Comparison of ENCODE assay signal across 9 mouse cellular contexts in genomic region chr12:24963393-24964022, GRCm38 (mm10). TPM values are rescaled to one million over a fixed set of nuclear protein-coding genes. Genes with fewer than 3 reads are reported as not detected.
DNase-seq lines count a peak whose midpoint lies in the region; ATAC-seq and TF ChIP-seq lines count a peak whose summit lies in the region.
"Had no signal": no experiment of that assay in that cellular context is flagged by ENCODE, and none has a peak within 500 bp of the region (broad histone marks: within the 10 kb centered on the region; RNA-seq: fewer than 3 reads in every experiment).

No protein-coding gene starts in this region.

- no peak for TF ChIP-seq CTCF in liver, embryonic 14.5 days (IDR thresholded peaks at IDR 0.05; ENCODE audit: low read depth)

- H3K4me2 ChIP-seq in liver, embryonic 14.5 days (ENCODE audit: low read depth): 0 out of 2 replicates have a peak overlapping the region, but pooled peaks have one; percentile 13

- no peak overlapping the region for H3K4me3 ChIP-seq in embryonic facial prominence, embryonic 10.5 days
- H3K4me3 ChIP-seq in liver, embryonic 14.5 days (ENCODE audit: insufficient read depth in 1 of 2, low read depth in 2 of 2, low read length in 2 of 2): no peak overlapping the region

- TF ChIP-seq EP300 in liver, embryonic 14.5 days (IDR thresholded peaks at IDR 0.05; ENCODE audit: low read depth): no peak

- peak; percentile 9 for DNase-seq in heart, adult 8-10 months (ENCODE audit: low spot score)
- no peak for DNase-seq in heart, postnatal 14 days
- no peak for DNase-seq in embryonic facial prominence, embryonic 10.5 days (ENCODE audit: low spot score)
- DNase-seq in kidney, adult 18-20 months: peak; percentile 44
- DNase-seq in liver, embryonic 14.5 days (ENCODE audit: low read depth in 3 of 3, low spot score in 3 of 3): no peak
- DNase-seq in thymus, postnatal 14 days: no peak
- no peak for DNase-seq in cerebellum, postnatal 14 days
- no peak for DNase-seq in lung, postnatal 36 days

- no peaks in the 10 kb centered on the region for H3K27me3 ChIP-seq in embryonic facial prominence, embryonic 10.5 days (replicated peaks; ENCODE audit: low read depth, poor library complexity, severe bottlenecking)
- H3K27me3 ChIP-seq in liver, embryonic 14.5 days (ENCODE audit: control insufficient read depth, insufficient read depth, low read length): no peaks in the 10 kb centered on the region

- 0 out of 2 replicates have a peak overlapping the region, but pooled peaks have one; percentile 16 for H3K9ac ChIP-seq in liver, embryonic 14.5 days (replicated peaks)

- peak; percentile 55; the same call in 1 of the 2 replicates for ATAC-seq in liver, embryonic 14.5 days (ENCODE audit: insufficient read depth)
- ATAC-seq: forebrain, embryonic 16.5 days had no signal

- H3K9me3 ChIP-seq in embryonic facial prominence, embryonic 10.5 days: no peaks in the 10 kb centered on the region
- H3K9me3 ChIP-seq in liver, embryonic 14.5 days (ENCODE audit: control insufficient read depth, low read length): no peaks in the 10 kb centered on the region

- no peaks in the 10 kb centered on the region for H3K4me1 ChIP-seq in embryonic facial prominence, embryonic 10.5 days
- H3K4me1 ChIP-seq in liver, embryonic 14.5 days (replicated peaks; ENCODE audit: control insufficient read depth in 2 of 2, insufficient read depth in 2 of 2, low read length in 1 of 2): peaks cover 9 to 11% of the 10 kb centered on the region in 2 experiments

- 0 out of 2 replicates have a peak overlapping the region, but pooled peaks have one; percentile 16 for H3K27ac ChIP-seq in embryonic facial prominence, embryonic 10.5 days (replicated peaks)
- no peak overlapping the region for H3K27ac ChIP-seq in liver, embryonic 14.5 days

- intact Hi-C loops in heart, postnatal 14 days (cut with DNase I): no loop called here

- peaks cover 15% of the 10 kb centered on the region for H3K36me3 ChIP-seq in embryonic facial prominence, embryonic 10.5 days (replicated peaks)
- no peaks in the 10 kb centered on the region for H3K36me3 ChIP-seq in liver, embryonic 14.5 days (replicated peaks; ENCODE audit: control insufficient read depth, insufficient read depth, low read depth)

- 75% methylated on average over 13 of the region's 13 CpGs for WGBS in embryonic facial prominence, embryonic 10.5 days
- WGBS in liver, embryonic 14.5 days (ENCODE audit: insufficient replicate concordance): 31% methylated on average over 13 of the region's 13 CpGs

RNA-seq across cellular contexts. Expression of gene Kidins220, which starts 11.2 kb away (rescaled TPM):
- total RNA-seq in heart, adult 8-10 months (2022): 10 to 100 TPM; 57.2 to 84.5 (median 66.5) TPM
- total RNA-seq in heart, postnatal 14 days (2021): 100 to 1,000 TPM in 1 of 2 experiments, 10 to 100 TPM in 1; 91.8 to 102 TPM
- polyA plus RNA-seq in embryonic facial prominence, embryonic 10.5 days (2016; fragmentation: Nextera tagmentation; extraction: Ambion mirVana): 18.9 and 19.0 TPM in 2 replicates
- 7.1 and 9.4 TPM in 2 replicates for polyA plus RNA-seq in liver, embryonic 14.5 days (2012; rRNA removed)
- polyA plus RNA-seq in liver, embryonic 14.5 days (2014; fragmentation: Nextera tagmentation; extraction: Ambion mirVana): 7.9 and 9.4 TPM in 2 replicates

Comparison
In these comparisons a context has a peak if more than half of its experiments do, and no peak if none do; other contexts are left out.
1. DNase-seq: peak in heart, adult 8-10 months (single experiment) and kidney, adult 18-20 months (single experiment); none in heart, postnatal 14 days (0 of 2), embryonic facial prominence, embryonic 10.5 days (single experiment), liver, embryonic 14.5 days (0 of 3), thymus, postnatal 14 days (single experiment), cerebellum, postnatal 14 days (0 of 2) and lung, postnatal 36 days (single experiment).